Mouse (Mus musculus) bone marrow macrophage, adult 2 months (primary cell): ENCODE measurements around the gene Usp17lc. TPM values are rescaled to one million over a fixed set of nuclear protein-coding genes. Genes with fewer than 3 reads are reported as not detected.
"Not testable (repeated sequence)": the region's sequence is repeated elsewhere in the genome, so short reads cannot be mapped to it uniquely, and the experiment has no call there.

Experiments used
- H3K27ac ChIP-seq: 2 replicates; pipeline ENCODE4 v1.5.1; 2012; ENCODE audit warnings: low read depth, low read length; ENCODE audit not compliant: insufficient read depth
- H3K4me1 ChIP-seq: 2 replicates; pipeline ENCODE4 v1.6.1; 2012; ENCODE audit warnings: low read length; ENCODE audit not compliant: control insufficient read depth, insufficient read depth
- H3K4me3 ChIP-seq: 2 replicates; pipeline ENCODE4 v1.5.1; 2012; ENCODE audit warnings: mild to moderate bottlenecking, low read length, moderate library complexity; ENCODE audit not compliant: insufficient read depth
- CTCF ChIP-seq: IDR thresholded peaks from 2 replicates; pipeline ENCODE4 v1.5.1; 2012; ENCODE audit warnings: low read depth, mild to moderate bottlenecking, low read length, moderate library complexity
- POLR2A ChIP-seq: IDR thresholded peaks from 2 replicates; pipeline ENCODE4 v1.6.1; 2012; ENCODE audit warnings: mild to moderate bottlenecking, low read depth, low read length, borderline replicate concordance
- polyA plus RNA-seq: library from polyadenylated mRNA; stranded (reverse); fragments of >200 nt; gene quantifications from 2 replicates; pipeline ENCODE4 v1.2.4, GENCODE M21; 2012; ENCODE audit not compliant: missing spikeins, insufficient read depth, insufficient read length

Usp17lc gene
- polyA plus RNA-seq, result not detected in 2 replicates

DNA sequence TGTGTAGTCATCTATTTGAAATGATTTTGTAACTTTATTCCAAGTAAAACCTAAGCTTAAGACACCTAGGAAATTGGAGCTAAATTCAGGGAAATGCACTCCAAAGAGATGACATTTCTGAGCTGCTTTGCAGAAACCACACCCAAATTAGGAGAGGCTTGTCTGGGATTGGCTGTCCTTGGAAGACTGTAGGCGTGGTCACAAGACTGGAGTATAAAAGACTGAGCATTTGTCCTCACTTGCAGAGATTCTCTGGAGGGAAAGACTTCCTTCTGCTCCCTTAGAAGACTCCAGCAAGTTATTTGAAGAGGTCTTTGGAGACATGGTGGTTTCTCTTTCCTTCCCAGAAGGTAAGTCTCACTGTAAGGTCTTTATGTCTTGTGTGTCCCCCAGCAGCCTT, at the start of gene Usp17lc:
TSS of gene Usp17lc (plus strand) at position 301 of the 400 bp plus-strand sequence.
- H3K27ac ChIP-seq, H3K4me1 ChIP-seq, H3K4me3 ChIP-seq: not testable (repeated sequence)

DNA sequence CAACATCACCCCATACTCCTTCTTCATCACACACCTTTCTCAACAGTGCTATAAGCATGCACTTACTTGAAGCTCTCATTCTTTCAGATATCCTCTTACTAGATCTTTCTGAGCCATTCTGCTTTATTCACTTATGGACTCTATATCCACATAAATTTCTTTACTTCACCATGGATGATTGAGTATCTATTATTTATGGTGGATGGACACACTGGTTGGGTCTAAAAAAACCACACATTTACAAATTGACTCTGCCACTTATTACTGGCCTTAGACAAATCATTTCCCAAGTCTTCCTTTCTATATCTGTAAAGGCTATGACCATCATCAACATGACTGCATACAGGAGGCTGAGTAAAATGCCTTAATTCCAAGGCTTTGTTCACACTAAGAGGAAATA, 28.8 kb upstream of the Usp17lc start, which contains the start of gene Olfr603:
TSS of gene Olfr603 (minus strand) at position 101 of the 400 bp plus-strand sequence.
- no peaks in the 10 kb centered on the region for H3K4me1 ChIP-seq
- no peak for TF ChIP-seq CTCF
- TF ChIP-seq POLR2A, result no peak
- H3K27ac ChIP-seq, result no peak within 1 kb of the TSS
- no peak within 1 kb of the TSS for H3K4me3 ChIP-seq

DNA sequence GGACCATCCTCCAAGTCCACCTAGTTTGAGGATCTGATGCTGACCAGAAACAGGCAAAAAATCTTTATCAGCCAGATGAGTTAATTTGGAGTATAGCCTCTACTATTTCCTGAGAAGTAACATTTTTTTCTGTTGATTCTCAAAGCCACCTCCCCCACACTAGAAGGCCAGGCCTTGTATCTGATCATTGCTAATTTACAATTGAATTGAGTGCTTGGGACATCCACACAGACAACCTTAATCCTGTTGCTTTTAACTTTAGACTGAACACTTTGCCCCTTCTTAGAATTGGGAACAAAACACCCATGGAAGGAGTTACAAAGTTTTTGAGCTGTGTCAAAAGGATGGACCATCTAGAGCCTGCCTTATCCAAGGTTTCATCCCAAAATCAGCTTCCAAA, 17.1 kb upstream of the Usp17lc start:
- no peak for TF ChIP-seq CTCF
- H3K4me1 ChIP-seq, result no peaks in the 10 kb centered on the region
- no peak overlapping the region for H3K27ac ChIP-seq
- H3K4me3 ChIP-seq, result no peak overlapping the region

DNA sequence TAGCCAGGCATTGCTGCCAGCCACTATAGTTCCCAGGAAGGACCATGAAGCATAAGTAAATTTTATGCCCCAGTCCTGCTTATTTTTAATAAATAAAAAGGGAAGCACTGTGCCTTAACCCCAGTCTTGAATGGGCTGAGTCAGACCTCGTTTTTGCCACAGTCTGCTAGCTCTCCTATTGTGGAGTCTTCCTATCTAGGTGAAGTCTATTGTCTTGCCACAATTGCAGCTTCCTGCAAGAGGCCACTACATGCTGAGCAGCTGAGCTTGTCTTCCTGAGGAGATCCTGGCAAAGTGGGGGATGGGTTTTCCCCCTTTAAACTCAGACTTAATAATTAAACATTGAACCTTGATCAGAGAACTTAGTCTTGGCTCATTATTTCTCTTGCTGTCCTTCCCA, 15.9 kb upstream of the Usp17lc start:
- TF ChIP-seq POLR2A, result no peak
- TF ChIP-seq CTCF, result no peak
- H3K4me3 ChIP-seq, result no peak overlapping the region
- H3K4me1 ChIP-seq, result no peaks in the 10 kb centered on the region
- no peak overlapping the region for H3K27ac ChIP-seq

GRCm38 (mm10) chr7:103406521-103407055, 8.3 kb upstream of the Usp17lc start:
- H3K4me3 ChIP-seq, H3K4me1 ChIP-seq, H3K27ac ChIP-seq: not testable (repeated sequence)

GRCm38 (mm10) chr7:103445339-103445738, 30.5 kb downstream of the Usp17lc start, which contains the start of gene Olfr605:
TSS of gene Olfr605 (minus strand) at chr7:103445439.
- TF ChIP-seq CTCF, result no peak
- no peak for TF ChIP-seq POLR2A
- Histone ChIP-seq H3K27ac (no peak within 1 kb of the TSS), H3K4me3 (no peak within 1 kb of the TSS), H3K4me1 (no peaks in the 10 kb centered on the region)

GRCm38 (mm10) chr7:103448746-103449145, 33.9 kb downstream of the Usp17lc start, which contains the start of gene Olfr606:
TSS of gene Olfr606 (plus strand) at chr7:103449046.
- no peak for TF ChIP-seq POLR2A
- no peak for TF ChIP-seq CTCF
- H3K4me3 ChIP-seq, result no peak within 1 kb of the TSS
- no peak within 1 kb of the TSS for H3K27ac ChIP-seq
- no peaks in the 10 kb centered on the region for H3K4me1 ChIP-seq

DNA sequence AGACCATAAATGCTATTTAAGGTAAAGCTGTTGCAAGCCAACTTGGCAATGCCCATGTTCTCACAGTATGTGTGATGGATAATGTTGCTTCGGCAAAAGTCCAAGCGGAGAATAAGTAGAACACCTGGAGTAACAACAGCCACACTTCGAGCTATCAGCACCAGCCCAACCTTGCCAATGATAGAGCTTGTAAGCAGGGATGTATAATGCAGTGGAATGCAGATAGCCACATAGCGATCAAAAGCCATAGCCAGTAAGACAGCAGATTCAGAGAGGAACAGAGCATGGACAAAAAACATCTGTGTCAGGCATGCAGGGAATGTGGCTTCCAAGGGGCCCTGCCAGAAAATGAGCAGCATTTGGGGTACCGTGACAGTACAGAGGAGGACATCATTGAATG, 45.7 kb downstream of the Usp17lc start:
- no peak for TF ChIP-seq POLR2A
- TF ChIP-seq CTCF, result no peak

More for the DNA sequence above, 45.7 kb downstream of the Usp17lc start:
- H3K27ac ChIP-seq, result no peak overlapping the region
- no peaks in the 10 kb centered on the region for H3K4me1 ChIP-seq
- H3K4me3 ChIP-seq, result no peak overlapping the region

Other genes starting within 250 kb of the Usp17lc start
- gene Olfr591, start 236.7 kb upstream of the Usp17lc start, polyA plus RNA-seq, result not detected in 2 replicates
- not detected in 2 replicates for gene Olfr592, start 230.3 kb upstream of the Usp17lc start, polyA plus RNA-seq
- not detected in 2 replicates for gene Olfr593, start 203.2 kb upstream of the Usp17lc start, polyA plus RNA-seq
- gene Olfr594, start 198.1 kb upstream of the Usp17lc start, polyA plus RNA-seq, result not detected in 2 replicates
- gene Usp17ld, start 162.6 kb upstream of the Usp17lc start, polyA plus RNA-seq, result not detected in 2 replicates
- gene Olfr596, start 109.4 kb upstream of the Usp17lc start, polyA plus RNA-seq, result not detected in 2 replicates
- gene Olfr597, start 98.8 kb upstream of the Usp17lc start, polyA plus RNA-seq, result 0.29 TPM in 1 of 2 replicates, not detected in the other
- gene Olfr598, start 91.5 kb upstream of the Usp17lc start, polyA plus RNA-seq, result not detected in 2 replicates
- not detected in 2 replicates for gene Olfr599, start 79.2 kb upstream of the Usp17lc start, polyA plus RNA-seq
- not detected in 2 replicates for gene Olfr600, start 65.4 kb upstream of the Usp17lc start, polyA plus RNA-seq
- gene Olfr601, start 52.4 kb upstream of the Usp17lc start, polyA plus RNA-seq, result not detected in 2 replicates
- gene Olfr603, start 28.9 kb upstream of the Usp17lc start, polyA plus RNA-seq, result not detected in 2 replicates
- gene Olfr605, start 30.4 kb downstream of the Usp17lc start, polyA plus RNA-seq, result not detected in 2 replicates
- gene Olfr606, start 34.0 kb downstream of the Usp17lc start, polyA plus RNA-seq, result not detected in 2 replicates
- not detected in 2 replicates for gene Olfr607, start 49.1 kb downstream of the Usp17lc start, polyA plus RNA-seq
- not detected in 2 replicates for gene Olfr608, start 54.8 kb downstream of the Usp17lc start, polyA plus RNA-seq
- not detected in 2 replicates for gene Olfr609, start 83.0 kb downstream of the Usp17lc start, polyA plus RNA-seq
- gene Olfr610, start 97.0 kb downstream of the Usp17lc start, polyA plus RNA-seq, result not detected in 2 replicates
- not detected in 2 replicates for gene Olfr611, start 105.8 kb downstream of the Usp17lc start, polyA plus RNA-seq
- not detected in 2 replicates for gene Olfr612, start 127.6 kb downstream of the Usp17lc start, polyA plus RNA-seq
- not detected in 2 replicates for gene Olfr613, start 133.0 kb downstream of the Usp17lc start, polyA plus RNA-seq
- gene Olfr615, start 141.0 kb downstream of the Usp17lc start, polyA plus RNA-seq, result not detected in 2 replicates
- gene Olfr616, start 154.1 kb downstream of the Usp17lc start, polyA plus RNA-seq, result not detected in 2 replicates
- not detected in 2 replicates for gene Olfr617, start 158.0 kb downstream of the Usp17lc start, polyA plus RNA-seq
- gene Olfr618, start 175.0 kb downstream of the Usp17lc start, polyA plus RNA-seq, result not detected in 2 replicates
- not detected in 2 replicates for gene Olfr619, start 185.5 kb downstream of the Usp17lc start, polyA plus RNA-seq
- 0.19 and 0.27 TPM in 2 replicates for gene Olfr620, start 197.5 kb downstream of the Usp17lc start, polyA plus RNA-seq
- gene Olfr622, start 227.6 kb downstream of the Usp17lc start, polyA plus RNA-seq, result not detected in 2 replicates
- gene Olfr623, start 248.6 kb downstream of the Usp17lc start, polyA plus RNA-seq, result not detected in 2 replicates